Mouse (Mus musculus) 416B (cell line): Measurements from ENCODE around the gene Slc4a1.
A peak's percentile ranks its signal among the peaks of the same experiment; 100 is the strongest.

Experiments used
- DNase-seq: peaks from one replicate; pipeline ENCODE4 v3.0.0; 2011; ENCODE audit warnings: low read depth

The Slc4a1 gene

DNA sequence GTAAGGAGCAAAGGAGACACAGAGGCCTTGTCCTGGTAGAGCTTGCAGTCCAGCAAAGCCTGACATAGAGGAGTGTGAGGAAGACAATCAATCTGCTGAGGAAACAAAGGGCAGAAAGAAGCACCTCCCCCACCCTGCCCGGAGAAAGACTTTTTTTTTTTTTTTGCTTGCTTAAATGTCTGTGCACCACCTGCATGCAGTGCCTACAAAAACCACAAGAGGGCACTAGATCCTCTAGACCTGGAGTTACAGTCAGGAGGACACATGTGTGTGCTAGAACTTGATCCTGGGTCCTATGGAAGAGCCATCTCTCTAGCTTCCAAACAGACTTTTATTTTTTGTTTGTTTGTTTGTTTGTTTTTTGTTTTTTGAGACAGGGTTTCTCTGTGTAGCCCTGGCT lies 66.2 kb downstream of the Slc4a1 start:
- DNase-seq = peak; percentile 87
